Mouse (Mus musculus): Measurements from ENCODE around the gene Mfsd2b. TPM values are rescaled to one million over a fixed set of nuclear protein-coding genes. Genes with fewer than 3 reads are reported as not detected.

The Mfsd2b gene
- polyA plus RNA-seq, 1 experiment from 2014 or later = 2.6 TPM

DNA sequence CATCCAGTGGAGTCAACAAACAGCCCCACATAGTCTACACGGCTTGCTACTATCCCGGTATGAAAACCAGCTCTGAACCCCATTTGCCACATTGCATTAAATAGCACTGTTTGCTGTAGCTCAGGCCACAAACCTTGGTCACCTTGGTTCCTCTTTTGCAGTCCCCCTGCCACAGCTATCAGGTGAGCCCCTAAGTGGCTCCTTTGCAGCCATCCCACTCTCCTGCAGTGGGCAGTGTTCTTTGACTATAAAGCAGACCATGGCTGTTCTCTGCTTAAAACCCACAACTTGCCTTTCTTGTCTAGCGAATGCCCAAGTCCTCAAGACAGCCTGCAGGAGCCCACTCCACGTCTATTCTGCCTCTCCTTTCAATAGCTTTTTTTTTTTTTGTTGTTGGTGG, 1.9 kb downstream of the Mfsd2b start:
- Histone ChIP-seq H3K27ac (replicated peaks) (no peak overlapping the region), H3K4me2 (replicated peaks) (no peak overlapping the region), H3K9ac (replicated peaks) (no peak overlapping the region), H3K36me3 (no peaks in the 10 kb centered on the region), H3K9me3 (no peaks in the 10 kb centered on the region), H3K4me1 (peaks cover 9% of the 10 kb centered on the region), H3K4me3 (no peak overlapping the region), H3K27me3 (peaks cover 12% of the 10 kb centered on the region)
- 63% methylated on average over 4 of the region's 4 CpGs for WGBS
- no peak for ATAC-seq (ENCODE audit: low FRiP score, low read depth)

GRCm38 (mm10) chr12:4871260-4871659, 2.9 kb downstream of the Mfsd2b start:
- ATAC-seq (ENCODE audit: low FRiP score, low read depth) = no peak
- 92% methylated on average over 5 of the region's 5 CpGs for WGBS
- H3K36me3 ChIP-seq = no peaks in the 10 kb centered on the region

GRCm38 (mm10) chr12:4868924-4869323, 5.2 kb downstream of the Mfsd2b start:
- Histone ChIP-seq H3K4me1 (peaks cover 2% of the 10 kb centered on the region), H3K4me2 (replicated peaks) (no peak overlapping the region), H3K9ac (replicated peaks) (no peak overlapping the region), H3K4me3 (no peak overlapping the region), H3K9me3 (no peaks in the 10 kb centered on the region), H3K36me3 (no peaks in the 10 kb centered on the region), H3K27me3 (peaks cover 13% of the 10 kb centered on the region), H3K27ac (replicated peaks) (no peak overlapping the region)
- WGBS = 80% methylated on average over 8 of the region's 8 CpGs
- no peak for ATAC-seq (ENCODE audit: low FRiP score, low read depth)

More at GRCm38 (mm10) chr12:4871260-4871659, 2.9 kb downstream of the Mfsd2b start:
- no peaks in the 10 kb centered on the region for H3K9me3 ChIP-seq
- no peak overlapping the region for H3K4me2 ChIP-seq (replicated peaks)
- H3K27ac ChIP-seq (replicated peaks) = no peak overlapping the region
- peaks cover 13% of the 10 kb centered on the region for H3K27me3 ChIP-seq
- peaks cover 9% of the 10 kb centered on the region for H3K4me1 ChIP-seq
- no peak overlapping the region for H3K4me3 ChIP-seq
- no peak overlapping the region for H3K9ac ChIP-seq (replicated peaks)

GRCm38 (mm10) chr12:4864338-4864690, 9.8 kb downstream of the Mfsd2b start:
- no peak overlapping the region for H3K4me3 ChIP-seq
- H3K27ac ChIP-seq (replicated peaks) = no peak overlapping the region
- H3K4me1 ChIP-seq = peaks cover 1% of the 10 kb centered on the region; the same call in 1 of the 2 replicates
- H3K27me3 ChIP-seq = 0 out of 2 replicates have a peak, but pooled peaks cover 3% of the 10 kb centered on the region
- 80% methylated on average over 4 of the region's 4 CpGs for WGBS
- H3K36me3 ChIP-seq = no peaks in the 10 kb centered on the region
- no peak for ATAC-seq (ENCODE audit: low FRiP score, low read depth)
- H3K4me2 ChIP-seq (replicated peaks) = no peak overlapping the region
- H3K9ac ChIP-seq (replicated peaks) = no peak overlapping the region
- no peaks in the 10 kb centered on the region for H3K9me3 ChIP-seq

DNA sequence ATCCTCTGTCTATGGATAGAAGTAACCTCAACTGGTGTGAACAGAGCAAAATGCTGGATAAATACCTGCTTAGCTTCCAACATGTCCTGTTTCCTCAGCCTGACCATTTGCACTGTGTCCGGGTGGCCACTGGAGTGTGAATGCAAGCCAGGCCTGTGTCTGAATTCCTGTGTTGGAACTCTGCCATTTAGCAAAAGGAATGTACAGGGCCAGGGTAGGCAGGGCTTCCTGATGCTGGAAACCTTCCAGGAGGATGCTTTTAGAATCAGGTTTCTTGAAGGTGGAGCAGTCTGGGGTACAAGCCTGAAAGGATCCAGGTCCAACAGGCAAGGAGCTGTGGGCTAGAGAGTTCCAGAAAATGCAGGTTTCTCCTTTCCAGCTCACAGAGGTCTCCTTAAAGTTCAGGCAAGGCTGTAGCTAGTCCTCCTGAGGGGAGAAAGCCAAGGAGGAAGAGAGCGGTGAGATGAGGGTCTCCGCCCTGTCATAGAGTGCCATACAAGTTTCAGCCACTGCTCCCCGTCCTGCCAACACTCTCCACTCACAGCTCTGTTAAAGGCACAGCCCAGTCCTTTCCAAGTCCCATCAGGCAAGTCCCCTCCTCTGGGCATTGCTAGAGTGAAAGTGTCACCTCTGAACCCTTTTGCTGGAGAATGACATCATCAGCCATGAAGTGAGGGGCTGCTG, 10.4 kb downstream of the Mfsd2b start:
- peaks cover 2% of the 10 kb centered on the region; the same call in 1 of the 2 replicates for H3K4me1 ChIP-seq
- ATAC-seq (ENCODE audit: low FRiP score, low read depth) = no peak
- H3K9me3 ChIP-seq = no peaks in the 10 kb centered on the region
- no peak overlapping the region for H3K27ac ChIP-seq (replicated peaks)
- WGBS = 80% methylated on average over 4 of the region's 4 CpGs
- H3K4me2 ChIP-seq (replicated peaks) = no peak overlapping the region
- no peak overlapping the region for H3K9ac ChIP-seq (replicated peaks)
- no peaks in the 10 kb centered on the region for H3K36me3 ChIP-seq
- 0 out of 2 replicates have a peak, but pooled peaks cover 3% of the 10 kb centered on the region for H3K27me3 ChIP-seq
- no peak overlapping the region for H3K4me3 ChIP-seq

- 0 out of 2 replicates have a peak, but pooled peaks cover 3% of the 10 kb centered on the region for H3K27me3 ChIP-seq
- H3K4me1 ChIP-seq = peaks cover 2% of the 10 kb centered on the region; the same call in 1 of the 2 replicates
- WGBS = 89% methylated on average over 4 of the region's 4 CpGs
- ATAC-seq (ENCODE audit: low FRiP score, low read depth) = no peak
- H3K36me3 ChIP-seq = 0 out of 2 replicates have a peak, but pooled peaks cover 3% of the 10 kb centered on the region
- H3K27ac ChIP-seq (replicated peaks) = no peak overlapping the region
- no peak overlapping the region for H3K4me2 ChIP-seq (replicated peaks)
- H3K9me3 ChIP-seq = no peaks in the 10 kb centered on the region
- H3K9ac ChIP-seq (replicated peaks) = no peak overlapping the region
- no peak overlapping the region for H3K4me3 ChIP-seq
Observed at GRCm38 (mm10) chr12:4862672-4863071, 11.5 kb downstream of the Mfsd2b start.

DNA sequence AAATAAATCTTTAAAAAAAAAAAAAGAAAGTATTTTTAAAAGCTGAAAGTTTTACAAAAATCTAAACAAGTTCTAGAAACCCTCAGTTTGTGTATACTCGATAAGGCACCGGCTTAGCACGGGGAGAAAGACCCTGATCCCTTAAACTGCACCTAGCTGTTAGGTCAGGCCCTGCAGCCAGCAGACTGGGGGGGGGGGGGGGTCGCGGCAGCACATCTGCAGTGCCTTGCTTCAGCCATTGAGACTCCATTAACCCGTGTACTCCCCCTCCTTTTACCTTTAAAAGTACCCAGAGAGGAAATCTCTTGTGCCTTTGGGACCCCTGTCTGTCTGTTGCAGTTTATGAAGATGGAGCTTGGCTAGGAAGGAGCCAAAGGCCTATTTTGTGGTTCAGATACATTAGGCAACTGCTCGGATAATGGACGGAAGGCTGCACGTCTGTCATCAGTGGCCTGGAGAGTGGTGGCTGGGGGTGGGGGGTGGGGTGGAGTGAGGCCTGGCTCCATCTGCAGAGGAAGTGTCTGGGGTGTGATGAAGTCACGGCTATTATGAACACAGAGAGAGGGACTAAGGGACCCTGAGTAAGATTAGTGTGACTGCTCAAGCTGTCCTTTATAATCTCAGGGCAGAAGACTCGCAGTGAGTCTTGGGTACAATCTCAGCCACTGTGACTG, 14.8 kb downstream of the Mfsd2b start:
- peaks cover 2% of the 10 kb centered on the region; the same call in 1 of the 2 replicates for H3K4me1 ChIP-seq
- H3K27ac ChIP-seq (replicated peaks) = peak overlapping the region; percentile 7; the same call in 1 of the 2 replicates
- peaks cover 26% of the 10 kb centered on the region for H3K36me3 ChIP-seq
- WGBS = 56% methylated on average over 11 of the region's 11 CpGs
- no peak overlapping the region for H3K4me3 ChIP-seq
- no peaks in the 10 kb centered on the region for H3K9me3 ChIP-seq
- no peak overlapping the region for H3K9ac ChIP-seq (replicated peaks)
- peak; percentile 87 for ATAC-seq (ENCODE audit: low FRiP score, low read depth)
- no peak overlapping the region for H3K4me2 ChIP-seq (replicated peaks)
- no peaks in the 10 kb centered on the region for H3K27me3 ChIP-seq

GRCm38 (mm10) chr12:4856834-4857233, 17.3 kb downstream of the Mfsd2b start:
- Histone ChIP-seq H3K27me3 (no peaks in the 10 kb centered on the region), H3K4me2 (replicated peaks) (no peak overlapping the region), H3K4me3 (no peak overlapping the region), H3K9ac (replicated peaks) (no peak overlapping the region), H3K36me3 (peaks cover 27% of the 10 kb centered on the region), H3K9me3 (no peaks in the 10 kb centered on the region), H3K4me1 (peaks cover 2% of the 10 kb centered on the region; the same call in 1 of the 2 replicates), H3K27ac (replicated peaks) (no peak overlapping the region)
- ATAC-seq (ENCODE audit: low FRiP score, low read depth) = no peak
- 94% methylated on average over 2 of the region's 2 CpGs for WGBS

GRCm38 (mm10) chr12:4856160-4856559, 18.0 kb downstream of the Mfsd2b start:
- 94% methylated on average over 5 of the region's 5 CpGs for WGBS
- peaks cover 34% of the 10 kb centered on the region for H3K36me3 ChIP-seq
- no peaks in the 10 kb centered on the region for H3K27me3 ChIP-seq
- H3K9me3 ChIP-seq = no peaks in the 10 kb centered on the region
- no peak overlapping the region for H3K4me2 ChIP-seq (replicated peaks)
- no peak overlapping the region for H3K27ac ChIP-seq (replicated peaks)
- peaks cover 2% of the 10 kb centered on the region; the same call in 1 of the 2 replicates for H3K4me1 ChIP-seq
- ATAC-seq (ENCODE audit: low FRiP score, low read depth) = no peak
- H3K4me3 ChIP-seq = no peak overlapping the region
- no peak overlapping the region for H3K9ac ChIP-seq (replicated peaks)

- peak; percentile 35; the same call in 1 of the 2 replicates for ATAC-seq (ENCODE audit: low FRiP score, low read depth)
- Histone ChIP-seq H3K27ac (replicated peaks) (no peak overlapping the region), H3K9me3 (no peaks in the 10 kb centered on the region), H3K4me3 (peak overlapping the region; percentile 69), H3K27me3 (peaks cover 27% of the 10 kb centered on the region), H3K36me3 (no peaks in the 10 kb centered on the region), H3K4me1 (peaks cover 16% of the 10 kb centered on the region), H3K9ac (replicated peaks) (peak overlapping the region; percentile 60), H3K4me2 (replicated peaks) (peak overlapping the region; percentile 70)
- under 1% methylated on average over 12 of the region's 12 CpGs for WGBS
Observed at GRCm38 (mm10) chr12:4843741-4844140, 30.4 kb downstream of the Mfsd2b start.

- H3K27ac ChIP-seq (replicated peaks) = no peak within 1 kb of the TSS; the same call in 1 of the 2 replicates
Observed at GRCm38 (mm10) chr12:4842890-4843597, 31.1 kb downstream of the Mfsd2b start, which contains the start of gene Wdcp. TSS of gene Wdcp (plus strand) at chr12:4843303.

DNA sequence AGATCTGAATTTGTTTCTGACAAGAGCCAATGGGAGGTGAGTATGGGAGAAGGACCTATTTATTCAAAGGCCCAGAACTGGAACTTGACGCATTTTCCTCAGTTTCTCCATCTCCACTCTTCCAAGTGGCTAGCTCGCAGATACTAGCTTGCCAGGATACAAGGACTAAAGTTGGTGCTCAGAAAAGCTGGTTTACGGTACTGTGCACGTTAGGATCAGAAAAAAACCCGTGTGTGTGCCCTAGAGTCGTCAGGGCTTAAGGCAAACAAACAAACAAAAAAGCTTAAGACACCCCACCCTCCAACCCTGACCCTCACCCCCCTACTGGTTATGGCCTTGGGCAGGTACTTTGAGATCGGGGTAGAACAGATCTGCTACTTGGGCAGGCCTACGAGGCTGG, 31.7 kb downstream of the Mfsd2b start:
- Histone ChIP-seq H3K27ac (replicated peaks) (no peak overlapping the region), H3K4me1 (peaks cover 16% of the 10 kb centered on the region), H3K4me3 (no peak overlapping the region), H3K9me3 (no peaks in the 10 kb centered on the region), H3K4me2 (replicated peaks) (no peak overlapping the region), H3K36me3 (no peaks in the 10 kb centered on the region), H3K9ac (replicated peaks) (no peak overlapping the region), H3K27me3 (peaks cover 27% of the 10 kb centered on the region)
- no peak for ATAC-seq (ENCODE audit: low FRiP score, low read depth)
- WGBS = 85% methylated on average over 8 of the region's 8 CpGs

More at GRCm38 (mm10) chr12:4842890-4843597, 31.1 kb downstream of the Mfsd2b start, which contains the start of gene Wdcp:
- no peaks in the 10 kb centered on the region for H3K9me3 ChIP-seq
- under 1% methylated on average over 30 of the region's 30 CpGs for WGBS
- H3K4me3 ChIP-seq = peak within 1 kb of the TSS; percentile 69
- H3K36me3 ChIP-seq = no peaks in the 10 kb centered on the region
- peaks cover 27% of the 10 kb centered on the region for H3K27me3 ChIP-seq
- H3K4me2 ChIP-seq (replicated peaks) = peak within 1 kb of the TSS; percentile 70
- peak; percentile 93 for ATAC-seq (ENCODE audit: low FRiP score, low read depth)
- peaks cover 16% of the 10 kb centered on the region for H3K4me1 ChIP-seq
- peak within 1 kb of the TSS; percentile 60 for H3K9ac ChIP-seq (replicated peaks)

Data from midbrain, embryonic 12.5 days (tissue).